Comparison of ENCODE assay signal across 17 mouse cellular contexts in the genomic region with DNA sequence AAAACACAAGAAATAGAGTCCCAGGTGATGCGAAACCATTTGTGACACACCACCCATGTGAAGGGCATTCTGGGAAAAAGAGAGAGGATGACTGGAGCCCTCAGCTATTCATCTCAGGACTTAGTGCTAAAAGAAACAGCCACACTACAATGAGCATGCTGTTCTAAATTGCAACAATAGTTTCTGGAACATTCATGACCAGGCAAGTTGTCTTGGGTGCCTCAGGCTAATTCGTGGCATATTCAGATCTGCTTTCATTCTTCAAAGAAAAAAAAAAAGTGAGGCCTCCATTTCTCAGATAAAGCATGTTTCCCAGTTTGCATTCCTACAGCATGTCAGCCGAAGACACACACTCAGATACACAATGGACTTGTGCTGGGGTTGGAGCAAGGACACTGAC.
"Had no signal": no experiment of that assay in that cellular context is flagged by ENCODE, and none has a peak within 500 bp of the region (broad histone marks: within the 10 kb centered on the region; RNA-seq: fewer than 3 reads in every experiment).

No protein-coding gene starts in this region.

- DNase-seq: kidney, postnatal 25 days; layer of hippocampus, adult 9-11 months; liver; lung, adult 18-20 months; lung, postnatal 10 days; lung, postnatal 36 days; thymus, postnatal 25 days had no signal

- H3K4me2 ChIP-seq: limb, embryonic 13.5 days; liver, embryonic 12.5 days; liver, embryonic 15.5 days; lung, embryonic 15.5 days; midbrain, embryonic 13.5 days had no signal

- H3K9ac ChIP-seq: limb, embryonic 13.5 days; liver, embryonic 12.5 days; liver, embryonic 15.5 days; lung, embryonic 15.5 days; midbrain, embryonic 13.5 days had no signal

- H3K27ac ChIP-seq: kidney, postnatal 0 days; layer of hippocampus, adult 2 months; limb, embryonic 10.5 days; limb, embryonic 13.5 days; liver, embryonic 12.5 days; liver, embryonic 15.5 days; lung, embryonic 15.5 days; midbrain, embryonic 10.5 days; midbrain, embryonic 13.5 days had no signal

- ATAC-seq: liver, embryonic 12.5 days; midbrain, embryonic 13.5 days had no signal

- H3K4me1 ChIP-seq: liver, embryonic 12.5 days; liver, embryonic 15.5 days; megakaryocyte, embryonic 14.5 days; midbrain, embryonic 13.5 days had no signal

- H3K27me3 ChIP-seq: limb, embryonic 13.5 days; liver, embryonic 12.5 days; liver, embryonic 15.5 days; lung, embryonic 15.5 days; megakaryocyte, embryonic 14.5 days; midbrain, embryonic 13.5 days had no signal

- H3K9me3 ChIP-seq: limb, embryonic 10.5 days; limb, embryonic 13.5 days; liver, embryonic 12.5 days; liver, embryonic 15.5 days; lung, embryonic 15.5 days; midbrain, embryonic 10.5 days; midbrain, embryonic 13.5 days had no signal

- H3K4me3 ChIP-seq: layer of hippocampus, adult 2 months; limb, embryonic 10.5 days; limb, embryonic 13.5 days; liver, embryonic 12.5 days; liver, embryonic 15.5 days; lung, embryonic 15.5 days; megakaryocyte, embryonic 14.5 days; midbrain, embryonic 10.5 days; midbrain, embryonic 13.5 days had no signal

- H3K36me3 ChIP-seq: liver, embryonic 12.5 days; liver, embryonic 15.5 days; midbrain, embryonic 10.5 days; midbrain, embryonic 13.5 days had no signal
